Mouse (Mus musculus) adrenal gland, adult 8-10 months (tissue): ENCODE results near the gene 1700014D04Rik. TPM values are rescaled to one million over a fixed set of nuclear protein-coding genes. Genes with fewer than 3 reads are reported as not detected.

ENCODE experiments used
- total RNA-seq, 4 experiments: library from RNA; stranded (reverse); gene quantifications; 2 replicates each; pipeline ENCODE4 v1.2.4; 2022

Gene 1700014D04Rik
- total RNA-seq, 4 experiments from 2014 or later = 0.09 to 0.48 TPM; not detected in 2

Other genes with a start within 250 kb of the 1700014D04Rik start
- 10 to 100 TPM; 30.8 to 52.7 (median 43.7) TPM for gene Agtpbp1, start 161.5 kb downstream of the 1700014D04Rik start, total RNA-seq
- gene Naa35, start 161.5 kb downstream of the 1700014D04Rik start, total RNA-seq = 10 to 100 TPM; 58.4 to 99.0 (median 93.4) TPM
- gene Golm1, start 70.9 kb downstream of the 1700014D04Rik start, total RNA-seq = 10 to 100 TPM in 1 of 4 experiments, 1 to 10 TPM in 3; 7.1 to 10.2 (median 8.1) TPM
- not detected for gene 4921517D22Rik, start 52.6 kb downstream of the 1700014D04Rik start, total RNA-seq
- not detected for gene Spata31d1a, start 36.4 kb downstream of the 1700014D04Rik start, total RNA-seq
- gene Spata31d1b, start 34.5 kb downstream of the 1700014D04Rik start, total RNA-seq = not detected
- not detected for gene Spata31d1d, start 15.0 kb downstream of the 1700014D04Rik start, total RNA-seq
- gene Isca1, start 23.1 kb upstream of the 1700014D04Rik start, total RNA-seq = 10 to 100 TPM; 66.6 to 87.4 (median 84.9) TPM
- gene Gm49354, start 35.5 kb upstream of the 1700014D04Rik start, total RNA-seq = not detected
- 10 to 100 TPM; 68.7 to 86.7 (median 74.9) TPM for gene Tut7, start 76.4 kb upstream of the 1700014D04Rik start, total RNA-seq